Mouse (Mus musculus) thymus, adult 2 months (tissue): ENCODE results near the gene Grem2.

Experiments used
- CTCF ChIP-seq: fragments of 200-500 bp; IDR thresholded peaks from 2 replicates; pipeline ENCODE4 v1.5.1; 2012; ENCODE audit warnings: mild to moderate bottlenecking, control low read depth, low read length, moderate library complexity, borderline replicate concordance; ENCODE audit not compliant: control insufficient read depth, poor library complexity, insufficient read depth; ENCODE audit errors: extremely low read depth
- POLR2A ChIP-seq: fragments of 200-500 bp; IDR thresholded peaks from 2 replicates; pipeline ENCODE4 v1.6.1; 2012; ENCODE audit warnings: mild to moderate bottlenecking, low read length, control low read depth, moderate library complexity; ENCODE audit not compliant: control insufficient read depth, poor library complexity, insufficient read depth; ENCODE audit errors: extremely low read depth

GRCm38 (mm10) chr1:174844786-174845185 is 76.8 kb downstream of the Grem2 start:
- TF ChIP-seq CTCF = no peak
- no peak for TF ChIP-seq POLR2A
